Mouse (Mus musculus): Measurements from ENCODE around the gene Zfp951. TPM values are rescaled to one million over a fixed set of nuclear protein-coding genes. Genes with fewer than 3 reads are reported as not detected.
"Not testable (repeated sequence)": the region's sequence is repeated elsewhere in the genome, so short reads cannot be mapped to it uniquely, and the experiment has no call there.

Gene Zfp951
- 0.80 and 1.9 TPM in 2 replicates for polyA plus RNA-seq (2015; fragmentation: Nextera tagmentation; extraction: Ambion mirVana)

DNA sequence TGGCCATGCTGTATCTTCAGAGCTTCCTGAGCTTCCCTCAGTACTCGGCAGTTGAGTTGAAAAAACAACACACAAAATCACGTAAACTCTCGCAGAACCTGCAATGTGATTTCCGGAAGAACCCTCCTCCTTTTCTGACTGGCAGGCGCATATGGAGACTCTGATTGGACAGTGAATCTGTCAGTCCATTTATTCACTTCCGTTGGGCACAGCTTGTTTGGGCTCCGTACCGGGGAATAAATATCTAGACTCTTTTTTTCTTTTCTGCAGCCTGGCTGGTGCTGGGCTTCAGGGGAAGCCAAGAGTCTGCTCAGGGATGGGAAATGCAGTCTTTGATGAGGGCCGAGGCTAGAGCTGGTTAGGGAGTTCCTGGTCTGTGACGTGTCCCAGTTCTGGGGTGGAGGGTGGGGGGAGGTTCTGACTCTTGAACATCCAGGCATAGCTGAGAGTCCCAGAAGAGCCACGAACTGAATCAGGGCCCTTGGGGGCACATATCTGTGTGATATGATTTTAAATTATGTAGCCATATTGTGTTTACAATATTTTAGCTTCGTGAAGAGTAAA lies at the start of gene Zfp951:
Gene Zfp951, minus strand, starts transcription at position 109 of the 564 bp plus-strand sequence.
- DNase-seq (ENCODE audit: low spot score) (peak; percentile 16), ATAC-seq (ENCODE audit: low FRiP score, low TSS enrichment) (peak; percentile 95)
- WGBS: 38% methylated on average over 11 of the region's 12 CpGs
- not testable (repeated sequence) for H3K4me1 ChIP-seq (replicated peaks; ENCODE audit: control insufficient read depth, insufficient read depth); H3K9me3 ChIP-seq (ENCODE audit: control insufficient read depth, low read length); H3K36me3 ChIP-seq (ENCODE audit: control insufficient read depth, insufficient read depth, low read length); H3K27ac ChIP-seq (replicated peaks); H3K9ac ChIP-seq (ENCODE audit: low read length); H3K4me2 ChIP-seq (replicated peaks; ENCODE audit: low read depth); H3K27me3 ChIP-seq (ENCODE audit: control insufficient read depth, insufficient read depth, low read length)
- H3K4me3 ChIP-seq (ENCODE audit: low read depth, low read length): peak within 1 kb of the TSS; percentile 8; the same call in 1 of the 2 replicates

DNA sequence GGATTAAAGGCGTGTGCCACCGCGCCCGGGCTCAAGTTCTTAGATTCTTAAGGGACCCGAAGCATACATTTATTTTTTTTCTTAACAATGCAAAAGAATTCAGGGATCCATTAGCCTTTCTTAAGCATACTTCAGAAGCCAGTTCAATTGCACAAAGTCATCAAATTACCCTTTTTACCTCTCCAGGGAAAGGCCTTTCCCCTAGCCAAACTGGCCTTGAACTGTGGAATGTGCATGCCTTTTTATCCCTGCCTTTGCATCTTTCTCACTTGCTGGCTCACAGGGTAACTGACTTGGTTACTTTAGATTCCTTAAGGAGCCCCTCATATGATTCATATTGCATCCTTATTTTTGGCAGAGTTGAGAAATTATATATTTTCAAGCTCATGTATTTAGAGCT lies 46.7 kb upstream of the Zfp951 start:
- H3K9me3 ChIP-seq (ENCODE audit: control insufficient read depth, low read length); ATAC-seq (ENCODE audit: low FRiP score, low TSS enrichment); H3K9ac ChIP-seq (ENCODE audit: low read length); H3K36me3 ChIP-seq (ENCODE audit: control insufficient read depth, insufficient read depth, low read length); DNase-seq (ENCODE audit: low spot score); H3K4me3 ChIP-seq (ENCODE audit: low read depth, low read length); H3K27me3 ChIP-seq (ENCODE audit: control insufficient read depth, insufficient read depth, low read length); H3K4me2 ChIP-seq (replicated peaks; ENCODE audit: low read depth); H3K27ac ChIP-seq (replicated peaks); H3K4me1 ChIP-seq (replicated peaks; ENCODE audit: control insufficient read depth, insufficient read depth): not testable (repeated sequence)
- 83% methylated on average over 5 of the region's 5 CpGs for WGBS

DNA sequence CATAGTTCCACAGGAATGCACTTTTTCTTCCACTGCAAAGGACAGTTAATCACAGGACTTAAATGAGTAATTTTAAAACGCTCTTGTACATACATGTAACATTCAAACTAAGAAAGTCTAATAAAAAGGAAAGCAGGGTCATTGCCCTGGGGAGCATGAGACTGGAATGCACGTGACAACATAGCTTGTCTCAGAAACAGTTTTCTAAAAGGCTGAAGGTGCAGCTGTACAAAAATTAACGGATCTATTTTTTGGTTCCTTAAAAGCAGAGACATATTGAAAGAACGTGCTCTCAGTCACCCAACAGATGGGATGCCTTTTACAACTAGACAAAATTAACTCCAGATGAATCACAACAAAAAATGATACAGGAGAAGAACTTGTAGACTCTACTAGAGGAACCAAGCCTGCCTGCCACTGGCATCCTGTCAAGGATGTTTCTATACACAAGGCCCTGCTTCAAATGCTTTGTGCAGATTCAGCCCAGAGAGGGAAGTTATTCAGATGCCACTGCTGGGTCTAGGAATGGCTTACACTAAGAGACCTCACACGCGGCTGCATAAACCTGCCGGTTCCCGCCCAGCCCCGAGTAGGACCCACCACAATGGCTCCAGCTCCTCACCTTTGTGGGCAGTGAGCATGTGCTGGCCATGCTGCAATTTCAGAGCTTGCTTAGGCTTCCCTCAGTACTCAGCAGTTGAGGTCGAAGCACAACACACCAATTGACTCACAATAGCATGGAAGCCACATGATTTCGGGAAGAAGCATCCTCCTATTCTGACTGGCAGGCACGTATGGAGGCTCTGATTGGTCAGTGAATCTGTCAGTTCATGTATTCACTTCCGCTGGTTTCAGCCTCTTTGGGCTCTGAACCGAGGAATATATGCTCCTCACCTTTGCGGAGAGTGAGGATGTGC lies 567 bp downstream of the Zfp951 start:
- H3K27ac ChIP-seq (replicated peaks); H3K9me3 ChIP-seq (ENCODE audit: control insufficient read depth, low read length); H3K9ac ChIP-seq (ENCODE audit: low read length); H3K4me2 ChIP-seq (replicated peaks; ENCODE audit: low read depth); DNase-seq (ENCODE audit: low spot score); H3K27me3 ChIP-seq (ENCODE audit: control insufficient read depth, insufficient read depth, low read length); H3K4me1 ChIP-seq (replicated peaks; ENCODE audit: control insufficient read depth, insufficient read depth); H3K36me3 ChIP-seq (ENCODE audit: control insufficient read depth, insufficient read depth, low read length): not testable (repeated sequence)
- ATAC-seq (ENCODE audit: low FRiP score, low TSS enrichment): peak; percentile 81
- peak overlapping the region; percentile 8; the same call in 1 of the 2 replicates for H3K4me3 ChIP-seq (ENCODE audit: low read depth, low read length)
- WGBS: 44% methylated on average over 10 of the region's 15 CpGs

DNA sequence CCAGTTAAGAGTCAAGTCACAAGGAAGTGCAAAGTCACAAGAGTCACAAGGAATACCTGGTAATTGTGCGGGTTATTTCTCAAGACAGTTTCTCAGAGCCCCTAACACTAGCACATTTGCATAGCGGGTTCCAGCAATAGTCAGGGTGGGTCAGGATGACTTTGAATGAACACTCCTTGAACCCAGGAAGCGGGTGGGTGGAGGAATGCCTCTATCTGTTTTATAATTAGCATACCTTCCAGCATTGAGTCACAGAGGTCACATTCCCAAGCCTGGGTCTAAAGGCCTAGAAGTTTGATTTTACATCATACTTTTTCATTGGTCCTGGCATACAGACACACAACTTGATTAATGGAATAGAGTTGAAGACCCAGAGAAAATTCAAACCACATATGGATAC lies 5.3 kb downstream of the Zfp951 start:
- DNase-seq (ENCODE audit: low spot score); H3K36me3 ChIP-seq (ENCODE audit: control insufficient read depth, insufficient read depth, low read length); H3K27me3 ChIP-seq (ENCODE audit: control insufficient read depth, insufficient read depth, low read length); H3K4me2 ChIP-seq (replicated peaks; ENCODE audit: low read depth); H3K9ac ChIP-seq (ENCODE audit: low read length); H3K27ac ChIP-seq (replicated peaks); H3K9me3 ChIP-seq (ENCODE audit: control insufficient read depth, low read length); H3K4me1 ChIP-seq (replicated peaks; ENCODE audit: control insufficient read depth, insufficient read depth); H3K4me3 ChIP-seq (ENCODE audit: low read depth, low read length); ATAC-seq (ENCODE audit: low FRiP score, low TSS enrichment): not testable (repeated sequence)
- 87% methylated on average over 3 of the region's 3 CpGs for WGBS

DNA sequence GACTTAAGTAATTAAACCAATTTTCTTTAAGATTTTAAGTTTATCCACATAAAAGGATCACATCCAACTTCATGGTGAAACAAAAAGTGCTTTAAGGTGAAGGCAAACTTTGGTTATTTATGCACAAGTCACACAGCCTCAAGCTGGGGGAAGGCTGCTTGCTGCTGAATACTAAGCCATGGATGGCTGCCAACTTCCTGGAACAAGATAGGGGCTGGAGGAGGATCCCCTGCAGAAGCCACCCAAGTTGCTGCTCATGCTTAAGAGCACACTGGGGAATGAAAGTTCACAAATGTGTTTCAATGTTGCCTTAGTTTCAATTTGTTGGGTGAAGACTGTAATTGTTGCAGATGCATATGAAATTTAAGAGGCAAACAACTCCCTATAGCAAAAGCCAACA lies 26.5 kb downstream of the Zfp951 start:
- Histone ChIP-seq H3K4me2 (replicated peaks; ENCODE audit: low read depth) (no peak overlapping the region), H3K4me3 (ENCODE audit: low read depth, low read length) (no peak overlapping the region), H3K27ac (replicated peaks) (no peak overlapping the region), H3K27me3 (ENCODE audit: control insufficient read depth, insufficient read depth, low read length) (no peaks in the 10 kb centered on the region), H3K9ac (ENCODE audit: low read length) (no peak overlapping the region), H3K9me3 (ENCODE audit: control insufficient read depth, low read length) (no peaks in the 10 kb centered on the region), H3K4me1 (replicated peaks; ENCODE audit: control insufficient read depth, insufficient read depth) (no peaks in the 10 kb centered on the region), H3K36me3 (ENCODE audit: control insufficient read depth, insufficient read depth, low read length) (no peaks in the 10 kb centered on the region)
- no peak for TF ChIP-seq EP300 (optimal IDR thresholded peaks at IDR 0.05)
- DNase-seq (ENCODE audit: low spot score) (no peak), ATAC-seq (ENCODE audit: low FRiP score, low TSS enrichment) (no peak)

DNA sequence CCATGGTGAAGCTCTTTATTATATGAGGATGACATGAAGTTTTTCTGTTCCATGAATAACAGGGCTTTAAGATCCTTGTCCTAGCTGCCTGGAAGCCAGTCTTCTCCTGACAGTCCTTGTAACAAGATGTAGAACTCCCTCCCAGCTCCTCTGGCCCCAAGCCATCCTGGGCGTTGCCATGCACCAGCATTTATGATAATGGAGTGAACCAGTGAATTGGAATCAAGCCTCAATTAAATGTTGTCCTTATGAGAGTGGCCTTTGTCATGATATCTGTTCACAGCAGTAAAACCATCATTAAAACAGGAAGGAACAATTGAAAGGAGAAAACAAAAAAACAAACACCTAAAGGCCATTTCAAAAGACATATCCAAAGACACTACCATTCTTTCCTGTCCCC lies 30.3 kb downstream of the Zfp951 start:
- no peak overlapping the region for H3K27ac ChIP-seq (replicated peaks)
- WGBS: 67% methylated on average over 1 of the region's 1 CpGs
- H3K4me3 ChIP-seq (ENCODE audit: low read depth, low read length): no peak overlapping the region
- no peak overlapping the region for H3K4me2 ChIP-seq (replicated peaks; ENCODE audit: low read depth)
- no peak for TF ChIP-seq CTCF (IDR thresholded peaks at IDR 0.05; ENCODE audit: low read depth)
- no peak for TF ChIP-seq EP300 (optimal IDR thresholded peaks at IDR 0.05)
- H3K9ac ChIP-seq (ENCODE audit: low read length): no peak overlapping the region
- H3K9me3 ChIP-seq (ENCODE audit: control insufficient read depth, low read length): no peaks in the 10 kb centered on the region
- no peaks in the 10 kb centered on the region for H3K27me3 ChIP-seq (ENCODE audit: control insufficient read depth, insufficient read depth, low read length)
- ATAC-seq (ENCODE audit: low FRiP score, low TSS enrichment): no peak
- no peaks in the 10 kb centered on the region for H3K4me1 ChIP-seq (replicated peaks; ENCODE audit: control insufficient read depth, insufficient read depth)
- no peaks in the 10 kb centered on the region for H3K36me3 ChIP-seq (ENCODE audit: control insufficient read depth, insufficient read depth, low read length)
- no peak for DNase-seq (ENCODE audit: low spot score)

DNA sequence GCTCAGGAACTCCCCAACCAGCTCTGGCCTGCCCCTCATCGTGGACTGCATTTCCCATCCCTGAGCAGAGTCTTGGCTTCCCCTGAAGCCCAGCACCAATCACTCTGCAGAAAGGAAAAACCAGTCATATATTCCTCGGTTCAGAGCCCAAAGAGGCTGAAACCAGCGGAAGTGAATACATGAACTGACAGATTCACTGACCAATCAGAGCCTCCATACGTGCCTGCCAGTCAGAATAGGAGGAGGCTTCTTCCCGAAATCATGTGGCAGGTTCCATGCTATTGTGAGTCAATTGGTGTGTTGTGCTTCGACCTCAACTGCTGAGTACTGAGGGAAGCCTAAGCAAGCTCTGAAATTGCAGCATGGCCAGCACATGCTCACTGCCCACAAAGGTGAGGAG lies 89.7 kb downstream of the Zfp951 start:
- not testable (repeated sequence) for H3K4me1 ChIP-seq (replicated peaks; ENCODE audit: control insufficient read depth, insufficient read depth); H3K36me3 ChIP-seq (ENCODE audit: control insufficient read depth, insufficient read depth, low read length); ATAC-seq (ENCODE audit: low FRiP score, low TSS enrichment); H3K9ac ChIP-seq (ENCODE audit: low read length); H3K9me3 ChIP-seq (ENCODE audit: control insufficient read depth, low read length); H3K4me3 ChIP-seq (ENCODE audit: low read depth, low read length); H3K27me3 ChIP-seq (ENCODE audit: control insufficient read depth, insufficient read depth, low read length); H3K4me2 ChIP-seq (replicated peaks; ENCODE audit: low read depth); H3K27ac ChIP-seq (replicated peaks); DNase-seq (ENCODE audit: low spot score)
- 85% methylated on average over 6 of the region's 6 CpGs for WGBS
